Mouse (Mus musculus): ENCODE measurements at regions not wholly inside any gene's neighbourhood (a gene's known extent, or its start where the extent isn't known, plus 50 kb on each side); places are given as distances from the start of the nearest gene placed in this dataset.

DNA sequence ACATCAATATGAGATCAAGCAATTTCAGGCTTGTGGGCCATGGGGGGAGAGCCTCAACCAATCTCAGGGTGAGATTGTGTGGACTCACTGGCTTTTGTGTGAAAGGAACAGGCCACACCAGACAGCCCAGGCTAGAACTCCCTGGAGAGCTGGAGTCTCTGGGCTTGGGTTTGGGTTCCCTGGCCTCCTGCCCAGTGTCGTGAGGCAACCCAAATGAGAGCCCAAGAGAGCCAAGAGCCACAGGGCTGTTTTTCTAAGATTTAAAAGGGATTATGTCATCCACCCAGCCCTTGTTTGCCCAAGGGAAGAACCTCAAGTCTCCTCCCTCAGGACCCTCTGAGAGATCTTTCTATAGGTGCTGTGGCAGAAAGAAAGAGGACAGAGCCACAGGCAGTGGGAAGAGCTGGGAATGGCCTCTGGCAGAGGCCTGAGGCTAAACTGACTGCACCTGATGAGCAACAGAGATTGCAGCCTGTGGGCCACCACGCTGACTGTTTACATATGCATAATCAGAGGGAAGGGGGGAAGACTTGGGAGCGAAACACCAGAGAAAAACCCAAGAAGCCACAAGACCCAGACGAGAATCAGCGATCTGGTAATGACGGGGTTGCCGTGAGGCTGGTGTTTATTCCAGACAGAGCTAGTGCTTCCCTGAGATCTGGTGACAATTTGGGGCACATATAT is 92.1 kb downstream of the Bcl2l11 start:
- peak; percentile 47 for DNase-seq (ENCODE audit: low spot score)

DNA sequence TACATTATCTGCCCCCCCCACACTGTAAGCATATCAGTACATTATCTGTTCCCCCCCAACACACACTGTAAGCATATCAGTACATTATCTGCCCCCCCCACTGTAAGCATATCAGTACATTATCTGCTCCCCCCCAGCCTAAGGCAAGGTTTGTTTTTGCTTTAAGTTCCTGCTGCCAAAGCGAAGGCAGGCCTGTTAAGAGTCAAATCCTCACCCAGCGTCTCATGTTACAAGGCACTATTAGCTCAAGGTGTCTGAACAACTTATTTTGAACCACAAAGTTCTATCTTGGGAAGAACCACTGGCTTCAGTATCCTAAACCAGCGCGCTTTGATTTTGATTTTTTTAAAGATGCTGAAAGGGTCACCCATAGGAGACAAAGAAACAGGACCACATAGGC is 93.1 kb downstream of the Bcl2l11 start:
- no peak for DNase-seq (ENCODE audit: low spot score)

DNA sequence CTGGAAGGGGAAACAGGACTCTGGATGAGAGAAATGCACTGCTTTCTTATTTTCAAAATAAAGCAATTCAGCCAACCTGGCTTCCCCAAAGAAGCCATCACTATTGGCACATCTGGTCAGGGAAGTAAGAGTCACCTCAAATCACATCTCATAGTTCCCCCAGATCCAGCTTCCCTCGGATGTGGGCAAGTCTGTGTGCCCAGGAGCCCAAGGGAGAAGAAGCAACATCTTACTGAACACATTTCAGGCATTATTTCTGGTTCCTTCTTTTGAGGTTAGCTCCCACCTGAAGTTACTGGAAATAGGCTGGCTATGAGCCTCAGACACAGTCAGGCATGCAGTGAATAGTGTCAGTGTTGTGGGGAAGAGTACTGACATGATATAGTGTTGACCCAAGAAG is 95.2 kb downstream of the Bcl2l11 start:
- DNase-seq (ENCODE audit: low spot score) = no peak

DNA sequence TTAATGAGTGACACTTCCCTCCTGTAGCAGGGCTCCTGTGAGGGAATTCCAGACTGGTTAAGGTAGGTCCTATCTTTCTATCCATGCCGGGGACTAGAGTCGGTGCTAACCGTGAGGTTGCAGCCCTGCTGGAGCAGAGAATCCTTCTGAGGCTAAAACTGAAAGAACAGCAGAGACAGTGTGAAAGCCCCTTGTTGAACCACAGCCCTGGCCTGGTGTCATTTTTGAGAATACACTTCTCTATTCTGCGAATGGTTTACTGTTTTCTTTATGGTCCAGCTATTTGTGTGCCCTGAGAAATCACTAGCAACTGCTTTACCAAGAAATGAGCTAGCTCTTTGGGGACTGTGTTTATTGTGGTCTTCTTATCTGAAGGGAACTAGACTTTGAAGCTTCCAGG is 95.8 kb downstream of the Bcl2l11 start:
- no peak for DNase-seq (ENCODE audit: low spot score)

DNA sequence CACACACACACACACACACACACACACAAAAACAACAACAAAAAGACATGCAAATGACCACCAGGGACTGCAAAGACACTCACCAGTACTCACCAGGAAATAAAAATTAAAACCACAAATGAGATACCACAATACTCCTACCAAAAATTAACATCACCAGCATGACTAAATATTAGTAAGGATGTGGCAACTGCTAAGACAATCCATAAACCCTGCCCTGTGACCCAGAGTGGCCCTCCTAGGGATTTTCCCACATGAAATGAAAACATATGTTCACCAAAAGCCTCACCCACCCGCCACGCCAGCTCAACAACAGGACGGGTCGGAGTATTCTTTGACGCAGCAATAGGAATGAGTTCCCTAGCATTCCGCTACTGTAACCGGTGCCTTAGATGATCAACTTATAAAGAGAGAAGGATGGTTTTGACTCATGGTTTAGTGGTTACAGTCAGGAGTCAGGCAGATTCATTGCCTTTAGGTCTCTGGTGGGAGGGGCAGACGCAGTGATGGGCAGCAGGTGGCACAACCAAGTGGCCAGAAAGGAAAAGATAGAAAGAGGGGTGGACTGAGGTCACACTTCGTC is 100.7 kb downstream of the Bcl2l11 start:
- no peak for DNase-seq (ENCODE audit: low spot score)

DNA sequence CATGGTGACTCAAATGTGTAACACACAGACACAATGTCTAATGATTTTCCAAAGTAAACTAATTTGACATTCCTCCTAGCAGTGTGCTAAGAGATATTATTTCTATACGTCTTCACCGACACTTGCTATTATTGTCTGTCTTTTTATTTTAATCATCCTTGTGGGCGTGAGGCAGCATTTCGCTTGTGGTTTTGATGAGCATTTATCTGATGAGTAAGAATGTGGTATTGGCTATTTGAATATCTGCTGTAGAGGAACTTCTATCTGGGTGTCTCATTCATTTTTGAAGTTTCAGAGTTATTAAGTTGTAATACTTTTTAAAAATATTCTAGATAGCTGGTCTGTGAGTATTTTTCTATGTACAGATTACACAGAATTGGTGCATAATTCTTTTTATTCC is 103.9 kb downstream of the Bcl2l11 start:
- no peak for DNase-seq (ENCODE audit: low spot score)

- no peak for DNase-seq (ENCODE audit: low spot score)
Observed at GRCm38 (mm10) chr2:128230921-128231320, 105.1 kb downstream of the Bcl2l11 start.

DNA sequence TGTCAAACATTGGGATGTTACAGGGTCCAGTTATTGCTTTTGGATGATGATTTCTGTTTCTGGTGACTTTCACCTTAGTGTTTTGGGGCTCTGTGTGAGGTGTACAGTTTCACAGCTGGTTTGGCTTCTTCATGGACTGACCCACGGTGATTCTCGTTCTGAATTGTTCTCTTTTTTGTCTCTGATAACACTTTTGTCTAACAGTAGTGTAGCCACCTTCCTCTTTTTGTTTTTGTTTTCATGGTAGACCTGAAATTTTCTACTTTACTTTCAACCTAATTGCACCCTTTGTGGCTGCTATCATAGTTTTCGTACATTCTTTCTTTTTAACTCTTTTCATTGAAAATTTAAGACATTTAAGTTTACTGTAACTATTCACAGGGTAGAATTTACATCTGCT is 105.5 kb downstream of the Bcl2l11 start:
- no peak for DNase-seq (ENCODE audit: low spot score)

DNA sequence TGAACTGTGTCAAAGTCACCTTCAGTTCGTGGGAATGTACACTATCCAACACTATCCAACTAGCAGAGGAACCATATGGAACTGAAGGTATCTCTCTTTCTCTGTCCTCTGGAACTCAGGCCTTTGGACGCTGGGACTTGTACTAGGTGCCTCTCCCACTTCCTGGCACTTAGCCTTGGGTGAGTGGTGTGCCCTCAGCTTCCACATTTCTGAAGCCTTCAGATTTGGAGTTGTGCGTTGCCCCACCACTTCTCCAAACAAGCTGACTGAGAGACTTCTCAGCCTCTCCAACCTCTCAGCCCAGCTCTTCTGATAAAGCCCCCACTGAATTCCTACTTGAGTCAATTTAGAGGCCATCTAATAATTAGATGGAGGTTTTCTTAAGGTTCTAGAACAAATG is 106.2 kb downstream of the Bcl2l11 start:
- no peak for DNase-seq (ENCODE audit: low spot score)

GRCm38 (mm10) chr2:128235127-128235526 is 109.3 kb downstream of the Bcl2l11 start:
- no peak for DNase-seq (ENCODE audit: low spot score)

GRCm38 (mm10) chr2:128239451-128239850 is 113.6 kb downstream of the Bcl2l11 start:
- DNase-seq (ENCODE audit: low spot score) = no peak

DNA sequence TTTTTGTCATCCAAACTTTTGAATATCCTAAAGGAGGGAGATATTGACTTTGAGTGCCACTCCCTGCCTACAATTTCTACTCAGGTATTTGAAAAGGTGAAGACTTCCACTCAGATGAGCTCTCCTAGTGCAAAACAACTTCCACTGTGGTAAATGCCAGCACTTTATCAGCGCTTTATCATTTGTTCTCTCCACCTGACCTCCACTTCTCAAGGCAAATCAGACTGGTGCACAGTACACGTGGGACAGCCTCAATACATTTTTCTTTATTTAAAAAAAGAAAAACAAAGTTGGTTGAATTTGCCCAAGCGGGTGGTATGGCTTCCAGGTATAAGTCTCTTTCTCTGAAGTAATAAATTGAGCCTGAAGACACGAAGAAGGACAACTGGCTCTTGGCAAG is 114.2 kb downstream of the Bcl2l11 start:
- no peak for DNase-seq (ENCODE audit: low spot score)

DNA sequence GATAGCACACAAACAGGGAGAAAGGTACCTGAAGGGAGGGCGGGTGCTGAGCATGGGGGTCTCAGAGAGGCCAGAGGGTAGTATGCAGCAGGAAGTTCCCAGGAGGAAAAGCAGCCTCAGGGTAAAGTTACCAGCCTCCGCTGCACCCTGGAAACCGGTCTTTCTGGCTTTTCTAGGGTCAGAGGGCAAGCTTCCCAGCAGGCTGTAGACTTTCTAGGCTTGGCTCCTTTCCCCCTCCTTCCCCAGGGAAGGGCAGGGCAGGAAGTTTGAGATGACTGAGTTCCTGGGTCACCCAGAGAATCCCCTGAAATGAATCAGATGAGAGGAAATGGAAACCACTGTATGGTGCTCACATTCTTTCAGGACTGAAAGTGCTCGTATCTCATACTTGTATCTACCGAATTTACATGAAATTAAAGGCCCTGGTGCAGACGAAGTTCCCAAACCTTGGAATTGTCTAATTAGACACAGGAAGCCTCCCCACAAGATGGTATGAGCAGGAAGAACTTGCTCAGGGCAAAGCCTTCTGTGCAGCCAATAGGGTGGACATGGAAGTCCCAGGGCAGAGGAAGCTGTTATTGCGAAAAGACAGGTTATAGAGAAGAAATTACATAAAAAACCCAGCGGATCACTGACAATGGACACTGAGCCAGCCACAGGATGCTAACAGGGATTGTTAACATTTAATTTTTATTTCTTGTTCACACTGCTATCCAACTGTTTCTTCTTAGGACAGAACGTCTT is 114.9 kb downstream of the Bcl2l11 start:
- peak; percentile 81 for DNase-seq (ENCODE audit: low spot score)

DNA sequence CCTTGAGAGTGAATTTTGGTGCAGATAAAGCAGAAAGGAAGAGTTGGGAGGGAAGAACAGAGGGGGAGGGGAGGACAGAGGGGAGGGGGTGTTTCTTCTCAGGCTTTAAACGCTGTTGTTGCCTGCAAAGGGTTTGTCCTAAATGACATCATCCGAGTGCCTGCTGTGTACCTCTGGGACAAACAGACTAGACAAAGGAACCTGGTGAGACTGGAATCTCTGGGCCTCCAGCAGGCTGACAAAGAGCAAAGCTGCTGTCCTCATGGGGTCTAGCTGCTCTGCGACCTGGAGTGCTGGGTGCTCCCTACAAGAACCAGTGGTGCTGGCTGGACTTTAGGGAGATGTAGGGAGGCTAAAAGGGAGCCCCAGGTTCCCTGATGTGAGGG is 115.4 kb downstream of the Bcl2l11 start:
- DNase-seq (ENCODE audit: low spot score) = no peak

DNA sequence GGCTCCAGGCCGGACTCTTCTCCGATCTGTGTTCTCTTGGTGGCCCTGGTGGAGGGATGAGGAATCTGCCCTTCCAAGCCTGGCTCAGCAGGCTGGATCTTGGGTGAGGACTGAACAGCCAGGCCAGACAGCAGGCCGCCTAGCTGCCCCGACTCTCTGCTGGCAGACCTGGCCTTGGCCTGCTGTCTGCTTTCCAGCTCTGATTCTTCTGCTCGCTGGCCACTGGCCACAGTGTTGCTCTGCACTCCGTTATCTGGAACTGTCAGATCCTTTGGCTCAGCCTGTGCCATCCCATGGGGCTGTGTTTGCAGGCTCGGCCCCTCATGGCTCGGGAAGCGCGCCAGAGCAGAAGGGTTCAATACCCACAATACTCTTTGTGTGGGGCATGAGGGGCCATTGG is 119.7 kb downstream of the Bcl2l11 start:
- DNase-seq (ENCODE audit: low spot score) = peak; percentile 26

GRCm38 (mm10) chr2:128247967-128248366 is 122.1 kb downstream of the Bcl2l11 start:
- DNase-seq (ENCODE audit: low spot score) = no peak

GRCm38 (mm10) chr2:128249188-128249587 is 123.3 kb downstream of the Bcl2l11 start:
- DNase-seq (ENCODE audit: low spot score) = no peak

DNA sequence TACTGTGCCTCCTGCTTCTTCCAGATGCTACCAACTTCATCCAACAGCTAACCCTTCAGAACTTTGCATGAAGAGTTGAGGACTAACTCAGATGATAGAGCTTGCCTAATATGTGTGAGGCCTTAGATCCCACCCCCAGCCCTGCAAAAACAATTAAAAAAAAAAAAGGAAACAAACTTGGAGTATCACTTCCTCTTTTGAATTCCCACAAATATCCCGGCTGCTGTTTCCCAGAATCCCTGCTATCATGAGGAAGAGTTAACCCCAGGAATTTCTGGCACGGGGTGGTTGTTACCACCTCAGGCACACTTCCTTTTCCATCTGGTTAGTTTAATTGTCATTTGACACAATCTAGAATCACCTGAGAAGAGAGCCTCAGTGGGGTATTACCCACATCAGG is 123.8 kb downstream of the Bcl2l11 start:
- no peak for DNase-seq (ENCODE audit: low spot score)

DNA sequence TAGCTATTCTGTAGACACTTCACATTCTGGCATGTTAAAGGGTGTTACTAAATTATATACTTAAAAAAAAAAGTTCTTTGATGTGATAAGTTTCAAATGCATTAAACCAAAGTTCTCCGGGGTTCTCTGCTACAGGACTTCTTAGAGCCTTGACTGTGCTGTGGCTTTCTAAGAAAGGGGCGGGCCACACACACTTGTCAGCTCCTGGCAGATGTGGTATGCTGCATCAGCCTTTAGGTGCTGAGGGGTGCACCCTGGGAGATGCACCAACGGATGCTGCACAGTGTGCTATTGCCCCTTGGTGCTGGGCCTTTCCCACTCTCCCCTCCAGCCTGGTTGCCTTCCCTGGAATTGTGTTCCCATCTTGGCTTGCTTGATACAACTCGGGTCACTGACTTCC is 125.0 kb downstream of the Bcl2l11 start:
- DNase-seq (ENCODE audit: low spot score) = no peak

GRCm38 (mm10) chr2:128256651-128257050 is 130.8 kb downstream of the Bcl2l11 start:
- no peak for DNase-seq (ENCODE audit: low spot score)

DNA sequence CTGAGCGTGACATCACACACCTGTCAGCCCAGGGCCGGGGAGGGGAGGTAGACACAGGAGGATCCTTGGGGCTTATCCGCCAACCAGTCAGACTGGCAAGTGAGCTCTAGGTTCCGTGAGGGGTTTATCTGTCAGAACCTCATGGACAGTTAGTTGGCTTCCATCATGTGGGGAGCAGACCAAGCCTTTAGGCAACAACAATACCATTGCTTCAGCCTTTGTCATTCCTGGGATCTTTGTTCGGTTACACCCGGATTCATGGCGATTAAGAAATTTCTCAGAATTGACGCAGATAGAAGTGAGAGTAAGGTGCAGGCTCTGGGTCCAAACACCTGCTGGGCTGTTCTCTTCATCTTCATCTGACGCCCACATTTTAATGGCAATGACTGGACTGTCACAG is 131.4 kb downstream of the Bcl2l11 start:
- DNase-seq (ENCODE audit: low spot score) = no peak

DNA sequence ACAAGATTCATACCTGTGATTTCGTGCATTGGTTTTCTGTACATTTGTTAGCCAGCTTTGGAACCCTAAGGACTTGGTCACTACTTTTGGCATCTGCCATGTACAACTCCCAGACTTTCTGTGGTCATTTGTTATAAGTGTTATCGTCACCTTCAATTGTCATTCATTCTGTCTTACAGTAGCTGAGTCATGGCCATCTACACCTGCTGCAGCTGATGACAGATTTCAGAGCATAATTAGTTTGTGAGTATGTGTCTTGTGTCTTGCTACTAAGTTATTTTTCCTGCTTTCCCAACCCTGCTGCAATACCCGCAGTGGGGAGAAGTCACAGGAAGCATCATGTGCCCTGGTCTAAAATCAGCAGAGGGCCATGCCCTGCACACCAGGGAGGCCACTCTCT is 138.0 kb downstream of the Bcl2l11 start:
- DNase-seq (ENCODE audit: low spot score) = no peak
